Mouse (Mus musculus) neutrophil, adult 5-6 weeks (primary cell): ENCODE measurements around the gene Col4a2. TPM values are rescaled to one million over a fixed set of nuclear protein-coding genes. Genes with fewer than 3 reads are reported as not detected.
"Not testable (repeated sequence)": the region's sequence is repeated elsewhere in the genome, so short reads cannot be mapped to it uniquely, and the experiment has no call there.

ENCODE experiments used
- ATAC-seq: fragments of 151-379, 151-347 bp; 2 replicates; pipeline ENCODE4 v1.8.0; 2017; ENCODE audit warnings: mild to moderate bottlenecking, moderate TSS enrichment; ENCODE audit not compliant: insufficient number of reproducible peaks, poor library complexity, low FRiP score, severe bottlenecking; ENCODE audit errors: extremely low read depth
- total RNA-seq: library from RNA; stranded (forward); fragments of 200-1000 nt; gene quantifications from 2 replicates; pipeline ENCODE4 v1.2.3, GENCODE M21; 2017

Col4a2 gene
- total RNA-seq, 1 experiment from 2014 or later = not detected

- ATAC-seq = not testable (repeated sequence)
Measured at GRCm38 (mm10) chr8:11492340-11492739, 179.7 kb downstream of the Col4a2 start.

GRCm38 (mm10) chr8:11497017-11497990 lies 184.7 kb downstream of the Col4a2 start, which contains the start of gene Naxd:
TSS of gene Naxd (plus strand) at chr8:11497506.
- ATAC-seq = peak; percentile 93

- no peak for ATAC-seq
Measured at GRCm38 (mm10) chr8:11498281-11498680, 185.7 kb downstream of the Col4a2 start.

Other genes starting within 250 kb of the Col4a2 start
- 1.5 TPM in 1 of 2 replicates, not detected in the other for gene Col4a1, start within 50 bp of the Col4a2 start, total RNA-seq
- gene Rab20, start 165.9 kb downstream of the Col4a2 start, total RNA-seq = 11.7 and 15.4 TPM in 2 replicates
- 55.1 and 63.1 TPM in 2 replicates for gene Naxd, start 184.7 kb downstream of the Col4a2 start, total RNA-seq
- 27.9 and 32.9 TPM in 2 replicates for gene Cars2, start 238.0 kb downstream of the Col4a2 start, total RNA-seq
- 113 and 115 TPM in 2 replicates for gene Ing1, start 242.8 kb downstream of the Col4a2 start, total RNA-seq